Mouse (Mus musculus) testis, adult 2 months (tissue): ENCODE data around the gene Ube2u. TPM values are rescaled to one million over a fixed set of nuclear protein-coding genes. Genes with fewer than 3 reads are reported as not detected.
"Not testable (repeated sequence)": the region's sequence is repeated elsewhere in the genome, so short reads cannot be mapped to it uniquely, and the experiment has no call there.

Experiments
- H3K27ac ChIP-seq: fragments of 200-500 bp; 2 replicates; pipeline ENCODE4 v1.5.1; 2012; ENCODE audit warnings: low read depth, low read length; ENCODE audit not compliant: control insufficient read depth, insufficient read depth
- H3K27me3 ChIP-seq: fragments of 200-500 bp; 2 replicates; pipeline ENCODE4 v1.6.1; 2012; ENCODE audit warnings: mild to moderate bottlenecking, low read length, moderate library complexity; ENCODE audit not compliant: control insufficient read depth, insufficient read depth
- H3K36me3 ChIP-seq: fragments of 200-500 bp; 2 replicates; pipeline ENCODE4 v1.6.1; 2012; ENCODE audit warnings: mild to moderate bottlenecking, low read length; ENCODE audit not compliant: control insufficient read depth, insufficient read depth
- H3K4me1 ChIP-seq: fragments of 200-500 bp; 2 replicates; pipeline ENCODE4 v1.6.1; 2012; ENCODE audit warnings: low read length; ENCODE audit not compliant: control insufficient read depth, insufficient read depth
- H3K4me3 ChIP-seq: fragments of 200-500 bp; 2 replicates; pipeline ENCODE4 v1.5.1; 2012; ENCODE audit warnings: low read depth, mild to moderate bottlenecking, low read length, moderate library complexity, mixed read lengths; ENCODE audit not compliant: control insufficient read depth
- CTCF ChIP-seq: fragments of 200-500 bp; IDR thresholded peaks from 2 replicates; pipeline ENCODE4 v1.5.1; 2012; ENCODE audit warnings: low read depth, mild to moderate bottlenecking, inconsistent platforms, low read length, moderate library complexity; ENCODE audit not compliant: control insufficient read depth, insufficient read depth, insufficient replicate concordance
- POLR2A ChIP-seq: fragments of 200-500 bp; IDR thresholded peaks from 2 replicates; pipeline ENCODE4 v1.6.1; 2012; ENCODE audit warnings: low read depth, mild to moderate bottlenecking, inconsistent platforms, low read length, moderate library complexity; ENCODE audit not compliant: control insufficient read depth
- polyA plus RNA-seq: library from polyadenylated mRNA; depleted of rRNA; stranded (reverse); fragments of >200 nt; gene quantifications from 2 replicates; pipeline ENCODE4 v1.2.3, GENCODE M21; 2012

Gene Ube2u
- polyA plus RNA-seq, 1 experiment = 33.9 TPM

DNA sequence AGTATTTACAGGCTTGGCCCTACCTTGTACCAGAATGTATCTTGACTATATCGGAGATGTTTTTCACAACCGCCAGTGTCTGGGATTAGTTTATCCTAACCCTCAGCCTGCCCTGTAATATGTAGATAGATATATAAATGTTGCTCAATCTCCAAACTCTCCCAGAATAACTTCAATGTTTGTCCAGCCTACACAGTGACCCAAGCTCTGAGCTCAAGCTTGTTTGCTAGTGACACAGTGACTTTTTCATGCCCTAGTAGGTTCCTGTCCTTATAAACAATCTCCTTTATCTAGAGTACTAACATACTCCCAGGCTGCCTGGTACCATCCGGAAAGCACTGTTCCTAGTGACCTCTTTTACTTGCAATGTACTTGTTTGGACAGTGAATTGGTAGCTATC is 16.5 kb downstream of the Ube2u start:
- H3K4me1 ChIP-seq = no peaks in the 10 kb centered on the region
- TF ChIP-seq POLR2A (no peak), CTCF (no peak)
- no peak overlapping the region for H3K27ac ChIP-seq
- H3K27me3 ChIP-seq = no peaks in the 10 kb centered on the region
- H3K36me3 ChIP-seq = no peaks in the 10 kb centered on the region; the same call in 1 of the 2 replicates
- H3K4me3 ChIP-seq = no peak overlapping the region

DNA sequence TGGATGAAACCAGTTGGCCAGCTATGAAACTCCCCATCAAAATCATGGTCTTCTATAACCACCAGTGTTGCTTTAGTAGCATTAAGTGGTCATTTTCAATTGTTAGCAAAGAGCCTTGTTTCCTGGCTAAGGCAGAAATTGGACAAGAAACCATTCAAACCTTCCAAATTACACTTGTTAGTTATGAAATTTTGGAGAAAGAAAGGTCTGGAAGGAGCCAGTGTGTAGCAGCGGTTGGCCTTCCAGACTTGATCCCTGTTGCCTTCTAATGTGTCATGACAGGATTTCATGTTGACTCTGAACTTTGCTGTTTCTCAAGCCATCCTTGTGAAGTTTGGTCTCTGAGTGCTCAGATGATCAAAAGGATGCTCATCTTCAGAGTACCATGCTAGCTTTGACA is 17.9 kb downstream of the Ube2u start:
- Histone ChIP-seq H3K4me1 (no peaks in the 10 kb centered on the region), H3K27me3 (no peaks in the 10 kb centered on the region), H3K27ac (no peak overlapping the region), H3K36me3 (no peaks in the 10 kb centered on the region; the same call in 1 of the 2 replicates), H3K4me3 (no peak overlapping the region)
- no peak for TF ChIP-seq CTCF
- TF ChIP-seq POLR2A = no peak

DNA sequence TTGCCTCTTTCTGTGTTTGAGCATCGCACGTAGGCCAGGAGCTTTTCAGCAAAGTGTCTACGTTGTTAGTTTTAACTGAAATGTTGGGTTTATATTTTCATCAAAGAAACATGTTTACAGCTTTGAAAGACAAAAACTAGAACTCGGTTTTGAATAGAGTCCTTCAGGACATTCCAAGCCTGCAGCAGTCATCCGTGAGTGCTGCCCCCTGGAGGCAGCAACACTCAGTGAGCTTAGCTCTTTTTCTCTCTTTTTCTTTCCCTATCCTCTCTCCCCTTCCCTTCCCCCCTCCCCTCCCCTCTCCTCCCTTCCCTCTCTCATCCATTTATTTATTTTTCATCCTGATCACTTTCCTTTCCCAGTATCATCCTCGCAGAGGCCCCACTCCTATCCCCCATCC is 19.5 kb downstream of the Ube2u start:
- H3K27me3 ChIP-seq = no peaks in the 10 kb centered on the region
- H3K4me1 ChIP-seq = no peaks in the 10 kb centered on the region
- H3K4me3 ChIP-seq = no peak overlapping the region
- no peak for TF ChIP-seq POLR2A
- TF ChIP-seq CTCF = peak; percentile 55; the same call in 1 of the 2 replicates
- no peaks in the 10 kb centered on the region; the same call in 1 of the 2 replicates for H3K36me3 ChIP-seq
- H3K27ac ChIP-seq = no peak overlapping the region

DNA sequence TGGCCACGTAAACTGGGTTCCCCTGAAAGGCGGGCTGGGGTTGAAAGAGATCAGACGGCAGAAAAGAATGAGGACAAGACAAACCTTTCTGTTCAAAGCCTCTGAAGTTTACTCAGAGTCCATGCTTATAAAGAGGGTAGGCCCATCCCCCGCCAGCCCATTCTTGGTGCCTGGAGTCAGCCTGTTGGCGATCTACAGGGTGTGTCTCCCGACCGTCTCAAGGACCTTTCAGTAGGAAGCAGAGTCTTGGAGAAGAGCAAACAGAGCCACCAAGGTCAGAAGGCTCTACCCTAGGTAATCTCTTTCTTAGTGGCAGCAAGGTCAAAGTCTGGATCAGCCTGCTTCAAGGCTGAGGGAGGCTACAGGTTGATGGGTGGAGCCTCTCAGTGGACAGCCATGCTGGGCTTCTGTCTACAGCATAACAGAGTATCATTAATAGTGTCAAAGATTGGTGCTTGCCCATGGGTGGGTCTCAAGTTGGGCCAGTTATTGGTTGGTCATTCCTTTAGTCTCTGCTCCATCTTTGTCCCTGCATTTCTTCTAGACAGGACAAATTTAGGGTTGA is 20.5 kb downstream of the Ube2u start:
- H3K4me1 ChIP-seq, H3K27ac ChIP-seq, H3K4me3 ChIP-seq, H3K27me3 ChIP-seq, H3K36me3 ChIP-seq: not testable (repeated sequence)

DNA sequence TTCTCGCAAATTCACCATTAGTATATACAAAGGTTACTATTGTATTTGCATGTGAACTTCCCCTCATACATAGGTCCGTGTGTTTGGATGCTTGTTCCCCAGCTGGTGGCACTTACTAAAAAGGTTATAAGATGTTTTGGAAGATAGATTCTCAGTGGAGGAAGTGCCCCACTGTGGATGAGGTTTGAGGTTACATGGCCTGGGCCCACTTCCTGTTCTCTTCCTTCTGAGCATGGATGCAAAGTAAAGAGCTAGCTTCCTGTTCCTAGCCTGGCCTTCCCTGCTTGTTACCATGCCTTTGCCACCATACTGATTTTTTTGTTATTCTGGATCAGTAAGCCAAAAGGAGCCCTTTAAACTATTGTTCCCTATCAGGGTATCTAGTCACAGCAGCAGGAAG is 24.7 kb downstream of the Ube2u start:
- TF ChIP-seq POLR2A = no peak
- TF ChIP-seq CTCF = no peak
- no peak overlapping the region for H3K4me3 ChIP-seq
- no peaks in the 10 kb centered on the region for H3K4me1 ChIP-seq
- H3K27me3 ChIP-seq = no peaks in the 10 kb centered on the region
- H3K27ac ChIP-seq = no peak overlapping the region
- no peaks in the 10 kb centered on the region; the same call in 1 of the 2 replicates for H3K36me3 ChIP-seq

DNA sequence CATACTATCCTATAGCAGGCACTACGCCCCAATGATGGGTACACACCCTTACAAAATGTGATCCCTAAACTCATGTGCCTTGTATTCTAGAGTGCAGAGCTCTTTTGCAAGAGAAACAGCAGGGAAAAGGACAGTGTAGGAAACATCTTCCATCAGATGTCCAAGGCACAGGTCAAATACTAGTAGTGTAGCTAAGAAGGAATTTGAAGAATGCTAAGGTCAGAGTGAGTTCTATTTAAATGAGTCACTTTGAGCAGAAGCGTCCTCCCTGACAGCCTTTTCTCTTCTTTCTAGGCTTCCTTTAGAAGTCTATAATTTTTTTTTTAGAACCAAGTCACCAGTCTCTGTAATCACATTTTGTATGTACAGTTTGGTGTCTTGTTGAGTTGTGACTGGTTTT is 39.0 kb downstream of the Ube2u start:
- no peaks in the 10 kb centered on the region for H3K27me3 ChIP-seq
- H3K36me3 ChIP-seq = no peaks in the 10 kb centered on the region
- TF ChIP-seq CTCF (no peak), POLR2A (no peak)
- no peak overlapping the region for H3K27ac ChIP-seq
- H3K4me3 ChIP-seq = no peak overlapping the region
- no peaks in the 10 kb centered on the region for H3K4me1 ChIP-seq

DNA sequence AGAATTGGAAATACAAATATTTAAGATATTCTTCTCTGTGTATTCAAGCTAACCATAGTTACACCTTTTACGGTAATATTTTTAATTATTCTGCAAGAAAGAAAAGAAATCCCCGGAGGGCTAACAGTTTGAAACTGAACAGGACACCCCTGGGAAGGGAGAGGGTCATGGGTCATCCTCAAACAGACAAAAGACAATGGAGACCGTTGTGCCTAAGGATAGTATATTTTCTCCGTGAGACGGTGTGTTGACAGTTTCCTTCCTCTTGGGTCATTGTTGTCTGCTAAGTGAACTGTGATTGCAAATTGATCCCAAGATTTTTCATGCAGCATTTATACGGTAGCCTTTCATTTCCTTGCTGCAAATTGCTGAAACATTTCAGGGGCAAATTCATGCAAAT is 43.9 kb downstream of the Ube2u start:
- Histone ChIP-seq H3K36me3 (no peaks in the 10 kb centered on the region), H3K27me3 (no peaks in the 10 kb centered on the region), H3K4me3 (no peak overlapping the region), H3K27ac (no peak overlapping the region), H3K4me1 (no peaks in the 10 kb centered on the region; the same call in 1 of the 2 replicates)
- TF ChIP-seq POLR2A (no peak), CTCF (no peak)

DNA sequence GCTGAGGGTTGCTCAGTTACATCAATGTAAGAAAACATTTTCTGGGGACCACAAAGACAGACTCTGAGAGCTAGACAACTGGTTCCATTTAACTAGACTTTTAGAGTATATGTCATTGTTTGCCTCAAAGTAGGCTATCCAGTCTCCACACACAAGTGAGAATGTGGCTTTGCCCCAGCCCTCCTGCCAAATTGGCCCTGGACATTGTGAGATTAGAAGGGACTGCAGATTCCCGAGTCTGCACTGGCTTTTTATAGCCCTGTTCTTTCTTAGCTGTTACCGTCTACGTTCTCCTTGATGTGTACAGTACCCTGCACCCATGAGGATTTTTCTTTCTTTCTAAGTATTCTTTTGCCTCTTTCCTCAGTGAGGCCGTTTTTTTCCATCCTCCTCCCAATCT is 46.1 kb downstream of the Ube2u start:
- no peaks in the 10 kb centered on the region for H3K36me3 ChIP-seq
- no peaks in the 10 kb centered on the region for H3K27me3 ChIP-seq
- H3K27ac ChIP-seq = no peak overlapping the region
- H3K4me1 ChIP-seq = no peaks in the 10 kb centered on the region; the same call in 1 of the 2 replicates
- H3K4me3 ChIP-seq = no peak overlapping the region
- TF ChIP-seq CTCF (no peak), POLR2A (no peak)
